Mouse (Mus musculus): ENCODE measurements around the gene Dennd6a. TPM values are rescaled to one million over a fixed set of nuclear protein-coding genes. Genes with fewer than 3 reads are reported as not detected.

The Dennd6a gene
- total RNA-seq, 4 experiments from 2014 or later = 6.1 to 7.3 (median 6.6) TPM

Small RNAs within 50 kb of the gene (microRNA-seq; reads per million reads assigned to microRNA genes)
- gene Mir7672 = not detected

Other genes starting within 250 kb of the Dennd6a start
- 10 to 100 TPM; 72.9 to 88.9 (median 79.3) TPM for gene Slmap, start 38.9 kb upstream of the Dennd6a start, total RNA-seq (2022)
- 10 to 100 TPM; 21.4 to 35.6 (median 25.4) TPM for gene Arf4, start 64.2 kb downstream of the Dennd6a start, total RNA-seq (2022)
- 1 to 10 TPM; 3.7 to 4.7 (median 4.0) TPM for gene Pde12, start 96.0 kb downstream of the Dennd6a start, total RNA-seq (2022)
- not detected for gene Dnah12, start 119.4 kb downstream of the Dennd6a start, total RNA-seq (2022)